Mouse (Mus musculus): ENCODE data around the gene Ctnna2.

Gene Ctnna2

GRCm38 (mm10) chr6:77979241-77979961 is at the start of gene Ctnna2:
Ctnna2 (minus strand) TSS chr6:77979699.
- peak; percentile 99 for DNase-seq

GRCm38 (mm10) chr6:77980137-77981052 is 896 bp upstream of the Ctnna2 start:
- no peak for DNase-seq

- peak; percentile 25 to 26 for DNase-seq
These were observed 841 bp downstream of the Ctnna2 start for GRCm38 (mm10) chr6:77978476-77979240.

- DNase-seq = peak; percentile 62 to 65
These were observed 8.8 kb downstream of the Ctnna2 start for GRCm38 (mm10) chr6:77970545-77971242.

GRCm38 (mm10) chr6:77969774-77970173 is 9.7 kb downstream of the Ctnna2 start:
- no peak for DNase-seq

- no peak for DNase-seq
These were observed 17.5 kb downstream of the Ctnna2 start for GRCm38 (mm10) chr6:77962011-77962410.

- DNase-seq = peak; percentile 15 to 21
These were observed 28.2 kb downstream of the Ctnna2 start for GRCm38 (mm10) chr6:77951276-77951675.

- DNase-seq = no peak
These were observed 28.8 kb downstream of the Ctnna2 start for GRCm38 (mm10) chr6:77950690-77951089.

- no peak for DNase-seq
These were observed 50.1 kb downstream of the Ctnna2 start for GRCm38 (mm10) chr6:77929375-77929774.

- no peak for DNase-seq
These were observed 106.3 kb downstream of the Ctnna2 start for GRCm38 (mm10) chr6:77873150-77873549.

- no peak for DNase-seq
These were observed 110.2 kb downstream of the Ctnna2 start for GRCm38 (mm10) chr6:77869313-77869712.

- peak in 1 of 2 experiments; percentile 10 for DNase-seq
These were observed 111.4 kb downstream of the Ctnna2 start for GRCm38 (mm10) chr6:77868119-77868518.

- no peak for DNase-seq
These were observed 116.1 kb downstream of the Ctnna2 start for GRCm38 (mm10) chr6:77863379-77863778.

- no peak for DNase-seq
These were observed 116.7 kb downstream of the Ctnna2 start for GRCm38 (mm10) chr6:77862781-77863180.

GRCm38 (mm10) chr6:77849438-77849837 is 130.1 kb downstream of the Ctnna2 start:
- peak; percentile 66 to 84 for DNase-seq

- DNase-seq = peak; percentile 12 to 28
These were observed 130.7 kb downstream of the Ctnna2 start for GRCm38 (mm10) chr6:77848796-77849195.

- DNase-seq = no peak
These were observed 131.8 kb downstream of the Ctnna2 start for GRCm38 (mm10) chr6:77847651-77848050.

GRCm38 (mm10) chr6:77839076-77839475 is 140.4 kb downstream of the Ctnna2 start:
- peak; percentile 23 to 24 for DNase-seq

- DNase-seq = peak; percentile 36 to 43
These were observed 140.8 kb downstream of the Ctnna2 start for GRCm38 (mm10) chr6:77838653-77839052.

- no peak for DNase-seq
These were observed 142.0 kb downstream of the Ctnna2 start for GRCm38 (mm10) chr6:77837543-77837942.

- no peak for DNase-seq
These were observed 144.8 kb downstream of the Ctnna2 start for GRCm38 (mm10) chr6:77834680-77835079.

- no peak for DNase-seq
These were observed 152.0 kb downstream of the Ctnna2 start for GRCm38 (mm10) chr6:77827526-77827925.
